Mouse (Mus musculus) heart, embryonic 15.5 days (tissue): ENCODE measurements at regions not wholly inside any gene's neighbourhood (a gene's known extent, or its start where the extent isn't known, plus 50 kb on each side); places are given as distances from the start of the nearest gene placed in this dataset. TPM values are rescaled to one million over a fixed set of nuclear protein-coding genes. Genes with fewer than 3 reads are reported as not detected.

Experiments
- ATAC-seq: fragments of 200-750 bp; cut with Nextera tagmentation; replicated peaks from 2 replicates; pipeline ENCODE4 v1.8.0; 2017; ENCODE audit warnings: low read depth, moderate TSS enrichment; ENCODE audit not compliant: insufficient number of reproducible peaks, insufficient read depth, low FRiP score
- H3K27ac ChIP-seq: fragments of 300-500 bp; sonication (generic); 2 replicates; pipeline ENCODE4 v1.5.1; 2015; ENCODE audit warnings: mild to moderate bottlenecking, inconsistent platforms
- H3K27me3 ChIP-seq: fragments of 300-500 bp; sonication (generic); 2 replicates; pipeline ENCODE4 v1.6.1; 2015; ENCODE audit warnings: inconsistent platforms
- H3K36me3 ChIP-seq: fragments of 300-500 bp; sonication (generic); 2 replicates; pipeline ENCODE4 v1.6.1; 2015; ENCODE audit warnings: mild to moderate bottlenecking, inconsistent platforms
- H3K4me1 ChIP-seq: fragments of 300-500 bp; sonication (generic); replicated peaks from 2 replicates; pipeline ENCODE4 v1.6.1; 2015; ENCODE audit warnings: inconsistent platforms
- H3K4me2 ChIP-seq: fragments of 300-500 bp; sonication (generic); 2 replicates; pipeline ENCODE4 v1.6.1; 2015; ENCODE audit warnings: inconsistent platforms, mild to moderate bottlenecking, moderate library complexity
- H3K4me3 ChIP-seq: fragments of 300-500 bp; sonication (generic); 2 replicates; pipeline ENCODE4 v1.5.1; 2015; ENCODE audit warnings: mild to moderate bottlenecking, inconsistent platforms
- H3K9ac ChIP-seq: fragments of 300-500 bp; sonication (generic); 2 replicates; pipeline ENCODE4 v1.6.1; 2015; ENCODE audit warnings: mild to moderate bottlenecking, inconsistent platforms
- H3K9me3 ChIP-seq: fragments of 300-500 bp; sonication (generic); replicated peaks from 2 replicates; pipeline ENCODE4 v1.6.1; 2016; ENCODE audit warnings: inconsistent platforms
- WGBS: fragments of 180-500 bp; shearing (Covaris S2); methylation state at CpG from one replicate; pipeline ENCODE4 v1.1.7; 2015; ENCODE audit warnings: mixed read lengths; 5-methylcytosine and 5-hydroxymethylcytosine counted together
- microRNA-seq: library from miRNA; unstranded; fragments of <30 nt; microRNA quantifications from one replicate; pipeline ENCODE4, GENCODE M21; 2016

DNA sequence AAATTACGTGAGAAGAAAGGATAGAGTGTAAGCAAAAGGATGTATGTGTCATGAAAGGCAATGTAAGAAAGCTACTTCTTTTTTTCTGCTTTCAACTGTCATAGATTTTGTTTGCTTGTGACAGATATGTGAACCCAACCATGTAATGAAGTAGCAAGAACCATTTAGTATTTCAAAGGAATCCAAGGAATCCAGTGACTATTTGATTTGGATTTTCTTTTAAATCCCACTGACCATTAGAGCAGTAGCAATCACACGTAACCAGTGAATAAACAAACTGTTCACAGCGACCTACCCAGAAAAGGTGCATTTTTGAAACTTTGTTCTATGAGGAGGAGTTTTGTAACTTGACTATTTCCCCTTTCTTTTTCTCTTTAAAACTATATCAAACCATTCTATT is 981.2 kb upstream of the Luzp2 start:
- no peak overlapping the region for H3K27ac ChIP-seq
- H3K36me3 ChIP-seq: no peaks in the 10 kb centered on the region
- H3K4me2 ChIP-seq: no peak overlapping the region
- no peak for ATAC-seq
- no peaks in the 10 kb centered on the region for H3K27me3 ChIP-seq
- WGBS: 49% methylated on average over 3 of the region's 3 CpGs
- no peak overlapping the region for H3K4me3 ChIP-seq
- no peak overlapping the region for H3K9ac ChIP-seq
- H3K4me1 ChIP-seq: no peaks in the 10 kb centered on the region
- no peaks in the 10 kb centered on the region for H3K9me3 ChIP-seq

DNA sequence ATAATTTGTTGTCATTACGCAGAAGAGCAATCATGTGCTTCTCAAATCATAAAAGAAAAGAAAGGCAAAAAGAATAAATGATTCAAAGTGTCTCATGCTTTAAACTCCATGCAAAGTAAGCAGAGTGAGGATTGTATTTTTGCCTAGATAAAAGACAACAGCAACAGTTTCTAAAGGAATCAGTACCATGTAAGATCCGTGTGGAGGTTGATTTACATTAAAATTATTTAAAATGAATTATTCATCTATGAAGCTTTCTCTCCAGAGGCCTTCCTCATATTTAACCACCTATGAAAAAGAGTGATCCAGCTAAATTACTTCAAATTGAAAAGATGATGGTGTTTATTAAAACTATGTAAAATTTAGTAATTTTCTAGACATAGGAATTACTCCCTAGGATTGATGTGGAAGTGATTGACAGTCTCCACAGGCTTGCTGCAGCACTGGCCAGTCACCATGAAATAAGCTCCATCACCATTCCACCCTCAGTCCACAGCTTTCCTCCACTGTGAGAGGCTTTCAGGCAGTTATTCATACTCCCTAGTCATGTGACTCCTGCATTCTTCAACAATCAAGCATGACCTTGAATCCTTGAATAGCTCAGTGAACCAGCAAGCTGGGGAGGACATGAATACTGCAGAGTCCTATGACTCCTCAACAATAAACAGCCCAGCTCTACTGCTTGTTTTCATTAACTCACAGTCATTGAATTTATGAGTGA is 962.7 kb upstream of the Luzp2 start:
- Histone ChIP-seq H3K4me1 (no peaks in the 10 kb centered on the region), H3K27me3 (no peaks in the 10 kb centered on the region), H3K9me3 (no peaks in the 10 kb centered on the region), H3K4me2 (no peak overlapping the region), H3K36me3 (no peaks in the 10 kb centered on the region), H3K4me3 (no peak overlapping the region), H3K27ac (no peak overlapping the region), H3K9ac (no peak overlapping the region)
- WGBS: 76% methylated on average over 2 of the region's 2 CpGs
- ATAC-seq: 0 out of 2 replicates have a peak, but pooled peaks have one; percentile 35

DNA sequence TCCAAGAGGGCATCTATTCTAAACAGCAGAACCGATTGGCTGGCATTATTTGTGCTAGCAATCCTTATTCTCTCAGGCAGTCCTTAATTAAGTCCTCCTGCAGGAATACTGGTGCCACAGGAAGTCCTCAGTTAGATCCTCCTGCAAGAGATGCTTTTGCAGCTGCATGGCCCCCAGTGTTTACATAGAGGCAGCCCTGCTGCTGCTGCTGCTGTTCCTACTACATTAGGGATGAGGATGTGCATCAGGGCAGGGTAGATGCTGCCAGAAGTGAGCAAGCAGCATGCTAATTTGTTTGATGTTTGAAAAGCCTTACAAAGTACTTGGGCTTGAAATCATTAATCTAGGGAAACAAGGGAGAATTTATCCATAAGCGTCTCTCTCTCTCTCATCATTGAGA is 922.3 kb upstream of the Luzp2 start:
- Histone ChIP-seq H3K27ac (no peak overlapping the region), H3K4me2 (no peak overlapping the region), H3K27me3 (no peaks in the 10 kb centered on the region), H3K9me3 (no peaks in the 10 kb centered on the region), H3K9ac (no peak overlapping the region), H3K4me1 (no peaks in the 10 kb centered on the region), H3K36me3 (no peaks in the 10 kb centered on the region), H3K4me3 (no peak overlapping the region)
- no peak for ATAC-seq
- WGBS: 64% methylated on average over 2 of the region's 2 CpGs

DNA sequence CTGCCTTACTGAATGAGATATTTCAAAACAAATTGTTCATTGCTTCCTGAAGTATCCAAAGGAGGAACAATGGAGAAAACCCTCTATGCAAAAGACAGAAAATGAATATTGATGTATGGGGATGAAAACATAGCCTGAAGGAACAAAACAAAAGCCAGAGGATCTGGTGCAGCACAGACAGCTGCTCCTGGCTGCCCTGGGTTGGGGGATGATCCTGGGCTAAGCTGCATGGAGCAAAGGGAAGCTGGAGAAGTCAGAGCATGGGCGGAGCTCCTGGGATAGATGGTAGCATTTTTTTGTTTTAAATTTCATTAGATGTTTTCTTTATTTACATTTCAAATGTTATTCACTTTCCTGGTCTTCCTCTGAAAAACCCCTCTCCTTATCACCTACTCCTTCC is 879.6 kb upstream of the Luzp2 start:
- H3K4me3 ChIP-seq: no peak overlapping the region
- no peaks in the 10 kb centered on the region for H3K36me3 ChIP-seq
- no peaks in the 10 kb centered on the region for H3K27me3 ChIP-seq
- WGBS: 72% methylated on average over 1 of the region's 1 CpGs
- H3K9me3 ChIP-seq: no peaks in the 10 kb centered on the region
- H3K9ac ChIP-seq: no peak overlapping the region
- H3K4me2 ChIP-seq: no peak overlapping the region
- no peaks in the 10 kb centered on the region for H3K4me1 ChIP-seq
- no peak overlapping the region for H3K27ac ChIP-seq
- no peak for ATAC-seq

DNA sequence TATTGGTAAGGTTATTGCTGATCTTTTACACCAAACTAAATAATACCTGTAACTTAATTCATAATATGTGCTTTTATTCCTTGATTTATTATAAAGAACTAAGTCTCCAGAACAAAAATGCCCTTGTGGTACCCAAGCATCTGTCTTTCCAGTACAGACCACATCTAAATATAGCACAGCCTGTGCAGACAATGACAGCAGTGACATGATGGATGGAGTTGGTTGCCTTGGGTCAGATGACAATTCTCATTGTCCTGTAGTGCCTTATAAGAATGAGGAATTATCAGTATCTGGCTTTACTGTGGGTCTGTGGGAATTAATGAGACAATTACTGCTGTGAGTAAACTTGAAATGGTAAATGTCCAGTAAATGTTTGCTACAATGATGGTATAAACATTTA is 859.8 kb upstream of the Luzp2 start:
- Histone ChIP-seq H3K4me3 (no peak overlapping the region), H3K4me1 (no peaks in the 10 kb centered on the region), H3K9ac (no peak overlapping the region), H3K9me3 (no peaks in the 10 kb centered on the region), H3K4me2 (no peak overlapping the region), H3K27me3 (no peaks in the 10 kb centered on the region), H3K36me3 (no peaks in the 10 kb centered on the region), H3K27ac (no peak overlapping the region)
- ATAC-seq: no peak

DNA sequence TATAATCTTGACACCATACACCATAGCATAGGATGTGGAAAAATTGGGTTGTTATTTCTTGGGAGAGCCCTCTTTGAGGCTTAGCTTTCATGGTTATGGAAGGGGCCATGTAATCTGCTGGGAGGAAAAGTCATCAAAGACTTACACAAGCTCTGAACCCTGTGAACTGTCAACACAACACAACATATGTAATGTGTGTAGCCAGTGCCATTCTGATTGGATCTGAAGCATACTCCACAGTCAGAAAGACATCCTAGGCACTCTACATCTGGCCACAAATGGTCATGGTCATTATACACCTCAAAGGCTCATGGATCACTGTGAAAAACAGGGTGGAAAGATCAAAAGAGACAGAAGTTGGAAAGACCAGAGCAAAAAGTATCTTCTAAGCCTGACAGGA is 839.3 kb upstream of the Luzp2 start:
- Histone ChIP-seq H3K9ac (no peak overlapping the region), H3K27me3 (no peaks in the 10 kb centered on the region), H3K4me1 (no peaks in the 10 kb centered on the region), H3K36me3 (no peaks in the 10 kb centered on the region), H3K4me2 (no peak overlapping the region), H3K27ac (no peak overlapping the region), H3K9me3 (no peaks in the 10 kb centered on the region), H3K4me3 (no peak overlapping the region)
- no peak for ATAC-seq

DNA sequence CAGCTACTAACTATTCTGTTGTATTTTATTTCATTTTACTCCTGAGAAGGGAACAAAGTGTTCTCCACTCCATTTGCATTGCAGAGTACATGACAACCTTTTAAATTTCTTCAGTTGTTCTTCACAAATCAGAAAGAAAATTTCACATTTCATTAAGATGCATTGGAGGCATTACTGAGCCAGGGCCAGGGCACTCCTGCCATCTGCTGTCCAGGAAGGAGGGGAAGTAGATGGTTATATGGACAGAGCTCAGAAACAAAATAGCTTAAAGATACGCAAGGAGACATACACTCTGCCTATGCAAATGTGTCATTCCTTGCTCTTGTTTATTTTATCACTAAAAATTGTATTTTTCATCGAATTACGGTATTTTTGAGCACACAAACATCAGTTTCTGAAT is 826.6 kb upstream of the Luzp2 start:
- H3K9me3 ChIP-seq: no peaks in the 10 kb centered on the region
- H3K27ac ChIP-seq: no peak overlapping the region
- no peak for ATAC-seq
- H3K9ac ChIP-seq: no peak overlapping the region
- WGBS: 67% methylated on average over 3 of the region's 3 CpGs
- no peak overlapping the region for H3K4me3 ChIP-seq
- H3K4me1 ChIP-seq: no peaks in the 10 kb centered on the region
- H3K36me3 ChIP-seq: no peaks in the 10 kb centered on the region
- no peak overlapping the region for H3K4me2 ChIP-seq
- no peaks in the 10 kb centered on the region for H3K27me3 ChIP-seq

Small RNAs in the stretch of these regions (microRNA-seq; reads per million reads assigned to microRNA genes)
- gene Gm27921 (not detected), gene Mir6238 (not detected)
